Mouse (Mus musculus) cerebellum, adult 8-10 months (tissue): ENCODE measurements around the gene Pias4.
"Not testable (repeated sequence)": the region's sequence is repeated elsewhere in the genome, so short reads cannot be mapped to it uniquely, and the experiment has no call there.

Source experiments
- DNase-seq: peaks from one replicate; pipeline ENCODE4 v3.0.0; 2022

Gene Pias4

DNA sequence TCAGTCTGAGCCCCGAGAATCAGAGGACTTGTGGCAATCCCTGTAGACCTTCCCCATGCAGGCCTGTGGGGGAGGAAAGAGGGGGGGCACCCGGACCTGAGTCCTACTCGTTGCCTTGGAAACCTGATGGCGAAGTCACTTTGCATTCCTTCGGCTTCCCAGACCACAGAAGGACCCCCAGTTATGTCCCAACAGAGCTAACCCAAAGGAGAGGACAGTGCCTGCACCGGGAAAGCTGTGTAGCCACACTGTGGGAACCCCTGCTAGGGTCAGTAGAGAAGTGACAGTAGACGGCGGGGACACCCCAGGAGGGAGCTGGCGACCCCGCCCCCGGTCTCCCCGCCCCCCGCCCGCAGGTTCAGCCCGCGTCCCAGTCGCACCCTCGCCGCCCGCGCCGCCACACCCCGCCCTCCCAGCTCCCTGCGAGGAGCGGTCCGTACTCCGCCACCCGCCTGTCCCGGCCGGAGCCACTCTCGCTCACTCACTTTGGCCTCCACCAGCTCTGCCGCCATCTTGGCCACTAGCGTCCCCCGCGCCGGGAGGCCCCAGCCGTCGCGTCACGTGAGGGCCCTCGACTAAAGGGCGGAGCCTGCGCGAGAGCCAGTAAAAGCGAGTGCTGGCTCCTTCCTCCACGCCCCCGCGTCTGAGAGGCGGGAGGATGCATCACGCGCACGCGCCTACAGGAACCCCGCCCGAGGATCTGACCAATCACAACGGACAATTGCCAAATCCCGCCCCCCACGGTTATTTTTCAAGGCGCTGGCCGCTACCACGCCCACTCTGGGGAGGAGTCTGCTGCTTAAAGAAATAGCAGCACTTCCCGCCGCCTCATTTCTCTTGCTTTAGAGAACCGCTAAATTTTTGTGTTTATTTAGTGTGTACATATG, at the start of gene Pias4:
Pias4 (minus strand) TSS at position 724 of the 887 bp plus-strand sequence.
- DNase-seq = peak; percentile 100

DNA sequence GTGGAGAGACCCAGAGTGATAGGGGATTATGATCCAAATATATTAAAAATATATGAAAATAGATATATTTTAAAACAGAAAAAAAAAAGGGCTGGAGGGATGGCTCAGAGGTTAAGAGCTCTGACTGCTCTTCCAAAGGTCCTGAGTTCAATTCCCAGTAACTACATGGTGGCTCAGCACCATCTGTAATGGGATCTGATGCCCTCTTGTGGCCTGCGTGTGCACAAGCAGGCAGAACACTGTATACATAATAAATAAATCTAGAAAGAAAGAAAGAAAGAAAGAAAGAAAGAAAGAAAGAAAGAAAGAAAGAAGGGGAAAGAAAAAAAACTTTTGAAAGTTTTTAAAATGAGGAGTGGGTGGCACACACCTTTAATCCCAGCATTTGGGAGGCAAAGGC, 49.5 kb upstream of the Pias4 start:
- not testable (repeated sequence) for DNase-seq

DNA sequence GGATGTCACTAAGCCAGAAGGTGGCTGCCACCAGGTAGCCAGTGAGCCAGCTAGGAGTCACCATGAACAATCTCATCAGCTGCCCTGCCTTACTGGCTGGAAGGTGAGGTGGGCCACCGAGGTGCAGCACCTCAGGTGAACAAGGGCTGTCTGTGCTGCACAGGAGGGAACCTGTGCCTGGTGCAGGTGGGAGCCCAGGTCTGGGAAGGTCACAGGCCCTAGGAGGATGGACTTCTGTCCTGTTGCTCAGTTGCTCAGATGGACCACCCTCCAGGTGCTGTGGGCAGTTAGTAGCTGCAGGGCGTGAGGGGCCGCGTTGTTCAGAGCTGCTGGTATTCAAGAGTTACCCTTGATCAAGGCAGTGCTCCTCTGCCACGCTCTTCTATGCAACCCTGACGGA, 49.1 kb upstream of the Pias4 start:
- DNase-seq = no peak

DNA sequence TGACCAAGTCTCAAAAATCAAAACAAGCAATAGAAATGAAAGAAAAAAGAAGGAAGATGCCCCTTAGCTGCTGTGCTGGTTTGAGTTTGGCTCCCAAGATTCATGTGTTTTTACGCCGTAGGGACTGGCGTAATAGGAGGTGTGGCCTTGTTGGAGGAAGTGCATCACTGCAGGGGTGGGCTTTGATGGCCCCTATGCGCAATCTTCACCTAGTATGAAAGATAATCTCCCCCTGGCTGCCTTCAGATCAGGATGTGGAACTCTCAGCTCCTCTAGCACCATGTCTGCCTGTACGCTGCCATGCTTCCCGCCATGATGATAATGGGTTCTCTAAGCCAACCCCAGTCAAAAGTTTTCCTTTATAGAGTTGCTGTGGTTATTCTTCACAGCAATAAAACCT, 48.5 kb upstream of the Pias4 start:
- DNase-seq = no peak

DNA sequence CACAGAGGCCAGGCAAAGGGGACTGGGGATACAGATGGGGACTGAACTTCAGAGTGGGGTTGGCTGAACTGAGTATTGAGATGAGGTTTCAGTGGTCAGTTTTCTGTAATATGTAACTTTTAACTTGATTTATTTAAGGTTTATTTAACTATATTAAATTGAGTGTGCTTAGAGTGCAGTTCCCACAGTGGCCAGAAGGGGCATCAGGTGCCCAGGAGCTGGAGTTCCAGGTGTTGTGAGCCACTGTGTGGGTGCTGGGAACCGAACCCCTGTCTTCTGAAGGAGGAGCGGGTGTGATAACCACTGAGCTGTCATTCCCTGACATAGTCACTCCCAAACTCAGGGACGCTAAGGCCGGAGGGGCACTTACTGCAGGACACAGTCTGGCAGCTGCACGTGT, 42.4 kb upstream of the Pias4 start:
- no peak for DNase-seq

DNA sequence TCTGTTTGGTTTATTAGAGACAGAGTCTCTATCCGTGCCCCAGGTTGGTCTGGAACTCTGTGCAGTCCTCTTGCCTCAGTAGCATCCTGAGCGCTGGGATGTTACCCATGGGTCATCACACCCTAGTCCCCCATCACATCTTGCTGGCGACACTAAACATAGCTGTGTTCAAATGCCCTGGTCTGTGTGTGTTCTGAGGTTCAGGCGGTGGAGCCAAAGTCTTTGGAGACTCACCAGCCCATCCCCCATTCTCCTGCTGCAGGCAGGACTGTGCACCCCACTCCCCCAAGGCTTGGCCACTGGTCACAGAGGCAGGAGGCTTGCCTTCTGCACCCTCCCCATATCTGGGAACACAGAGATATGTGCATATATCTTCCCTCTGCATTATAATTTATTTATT, 36.4 kb upstream of the Pias4 start:
- DNase-seq = no peak

DNA sequence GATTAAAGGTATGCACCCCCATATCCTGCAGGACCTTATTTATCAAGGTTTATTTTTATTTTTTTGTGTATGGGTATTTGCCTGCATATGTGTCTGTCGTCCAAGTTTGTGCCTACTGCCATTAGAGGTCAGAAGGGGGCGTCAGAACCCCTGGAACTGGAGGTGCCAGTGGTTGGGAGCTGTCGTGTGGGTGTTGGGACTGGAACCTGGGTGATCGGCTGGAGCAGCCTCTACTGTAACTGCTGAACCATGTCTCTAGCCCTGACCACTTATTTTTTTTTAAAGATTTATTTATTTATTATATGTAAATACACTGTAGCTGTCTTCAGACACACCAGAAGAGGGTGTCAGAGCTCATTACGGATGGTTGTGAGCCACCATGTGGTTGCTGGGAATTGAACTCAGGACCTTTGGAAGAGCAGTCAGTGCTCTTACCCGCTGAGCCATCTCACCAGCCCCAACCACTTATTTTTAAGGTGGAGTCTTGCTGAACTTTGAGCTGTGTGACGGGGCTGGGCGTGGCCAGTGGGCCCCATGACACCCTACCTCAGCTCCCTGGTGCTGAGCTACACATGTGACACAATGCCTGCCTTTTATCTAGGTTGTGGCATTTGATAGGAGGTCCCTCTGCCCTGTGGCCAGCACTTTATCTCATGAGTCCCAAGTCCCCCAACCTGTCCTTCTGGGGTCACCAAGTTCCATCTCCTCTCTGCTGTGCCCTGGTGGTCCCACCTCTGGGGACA, 35.4 kb upstream of the Pias4 start:
- DNase-seq = no peak

DNA sequence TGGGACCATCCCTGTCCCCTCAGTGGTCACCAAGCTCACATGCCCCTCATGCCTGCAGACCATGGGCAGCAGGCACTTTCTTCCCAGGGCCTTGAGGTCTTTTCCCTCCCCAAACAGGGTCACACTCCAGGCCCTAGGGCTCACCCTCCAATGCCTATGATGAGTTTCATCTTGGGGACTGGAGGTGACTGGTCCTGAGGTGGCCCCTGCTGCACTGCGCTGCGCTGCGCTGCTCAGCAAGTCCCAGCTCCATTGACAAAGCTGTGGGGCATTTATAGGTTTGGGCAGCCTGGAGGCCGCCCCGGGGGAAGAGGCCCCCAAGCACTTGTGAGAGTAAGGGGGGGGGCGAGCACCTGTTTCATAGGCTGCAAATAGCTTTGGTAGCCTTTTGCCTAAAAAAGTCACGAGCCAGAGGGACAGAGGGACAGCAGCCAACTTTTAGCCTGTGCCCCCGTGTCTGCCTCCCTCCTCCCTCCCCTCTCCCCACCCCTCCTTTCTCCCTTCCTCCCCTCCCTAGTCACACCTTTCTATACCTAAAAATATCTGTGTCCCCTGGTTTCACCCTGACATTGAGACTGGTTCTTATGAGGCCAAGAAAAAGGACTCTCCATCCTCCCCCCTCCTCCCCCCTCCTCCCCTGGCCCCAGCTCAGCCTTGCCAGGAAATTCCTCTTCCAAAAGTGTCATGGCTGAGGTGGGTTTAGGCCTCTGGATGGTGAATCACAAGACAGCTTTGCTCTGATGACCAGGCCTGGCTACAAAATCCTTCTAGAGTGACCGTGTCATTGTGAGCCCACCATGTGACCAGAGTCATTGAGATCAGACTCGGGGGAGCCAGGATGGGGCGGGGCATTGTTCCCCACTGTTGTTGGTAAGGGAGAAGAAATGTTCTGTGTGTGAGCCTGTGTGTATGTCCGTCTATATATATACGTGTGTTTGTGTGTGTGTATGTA, 34.4 kb upstream of the Pias4 start, which contains the start of gene Nmrk2:
Nmrk2 (minus strand) TSS at position 245 of the 952 bp plus-strand sequence.
- DNase-seq = no peak

DNA sequence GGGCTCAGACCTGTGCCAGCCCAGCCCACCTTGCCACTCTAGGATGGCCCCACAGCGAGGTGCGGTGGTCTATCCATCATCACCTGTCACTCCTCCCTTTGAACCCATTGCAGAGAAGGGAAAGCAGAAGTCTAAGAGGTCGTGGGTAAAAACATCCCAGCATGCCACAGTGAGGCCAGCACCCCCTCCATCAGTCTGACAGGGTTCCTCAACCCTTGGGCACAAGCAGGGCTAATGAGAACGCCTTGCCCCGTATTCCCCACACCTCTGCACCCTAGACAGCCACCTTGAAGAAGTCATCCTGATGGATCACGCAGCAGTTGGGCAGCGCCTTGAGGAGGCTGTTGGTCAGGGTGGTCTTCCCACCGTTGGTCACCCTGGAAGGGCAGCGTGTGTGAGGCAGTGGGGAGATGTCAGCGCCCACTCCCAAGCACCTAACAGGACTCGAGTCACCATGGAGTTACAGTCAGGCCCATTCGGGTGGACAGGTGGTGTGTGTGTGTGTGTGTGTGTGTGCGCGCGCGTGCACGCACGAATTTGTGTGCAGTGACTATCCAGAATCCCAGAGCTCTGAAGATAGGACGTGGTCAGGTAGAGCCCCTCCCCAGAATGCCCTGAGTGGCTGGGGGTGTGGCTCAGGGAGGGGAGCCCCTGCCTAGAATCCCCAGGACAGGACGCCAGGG, 33.0 kb upstream of the Pias4 start:
- DNase-seq = no peak

DNA sequence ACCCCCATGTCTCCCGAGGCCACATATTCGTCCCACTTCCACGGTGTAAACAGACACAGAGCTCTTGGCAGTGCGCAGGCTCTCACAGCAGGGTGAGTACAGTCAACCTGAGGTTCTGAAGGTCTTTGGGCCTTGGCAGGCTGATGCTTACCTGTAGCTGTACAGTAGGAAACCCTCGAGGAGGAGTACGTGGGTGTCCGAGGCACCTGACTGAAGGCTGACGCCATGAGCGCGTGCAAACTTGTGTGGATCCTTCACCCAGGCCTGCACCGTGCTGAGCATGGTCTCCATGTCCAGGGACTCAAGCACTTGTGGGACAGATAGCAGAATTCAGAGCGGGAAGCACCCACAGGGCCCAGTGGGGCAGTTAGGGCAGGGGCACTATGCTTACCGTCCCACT, 32.4 kb upstream of the Pias4 start:
- DNase-seq = no peak

DNA sequence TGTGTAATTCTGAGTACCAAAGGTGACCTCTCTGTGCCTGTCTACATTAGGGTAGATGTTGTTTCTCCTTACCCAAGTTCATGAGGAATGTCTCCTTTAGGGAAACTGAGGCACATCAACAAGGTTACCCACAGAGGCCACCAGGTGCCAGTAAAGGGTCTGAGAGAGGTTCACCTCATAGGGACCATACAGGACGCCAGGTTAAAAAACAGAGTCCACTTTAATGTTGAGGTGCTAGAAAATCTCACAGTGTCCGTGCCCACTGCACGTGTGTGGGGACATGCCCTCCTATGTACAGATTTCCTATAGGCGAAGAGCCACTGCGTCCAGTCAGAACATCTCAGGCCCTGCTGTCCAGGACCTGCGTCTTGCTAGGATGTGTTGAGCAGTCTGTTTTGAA, 31.3 kb upstream of the Pias4 start:
- DNase-seq = no peak

DNA sequence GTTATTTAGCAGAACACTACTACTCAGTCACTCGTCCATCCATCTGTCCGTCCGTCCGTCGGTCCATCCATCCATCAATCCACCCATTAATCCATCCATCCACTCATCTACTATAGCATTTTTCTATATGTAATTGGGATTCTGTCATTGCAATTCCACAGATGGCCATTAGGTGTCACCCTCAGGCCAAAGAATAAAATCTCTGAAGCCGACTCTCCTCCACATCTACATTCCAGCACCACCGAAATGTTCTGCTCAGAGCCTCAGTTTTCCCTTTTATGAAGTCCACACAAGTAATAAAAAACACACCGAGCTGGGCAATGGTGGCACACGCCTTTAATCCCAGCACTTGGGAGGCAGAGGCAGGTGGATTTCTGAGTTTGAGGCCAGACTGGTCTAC, 30.5 kb upstream of the Pias4 start:
- DNase-seq = peak; percentile 79

DNA sequence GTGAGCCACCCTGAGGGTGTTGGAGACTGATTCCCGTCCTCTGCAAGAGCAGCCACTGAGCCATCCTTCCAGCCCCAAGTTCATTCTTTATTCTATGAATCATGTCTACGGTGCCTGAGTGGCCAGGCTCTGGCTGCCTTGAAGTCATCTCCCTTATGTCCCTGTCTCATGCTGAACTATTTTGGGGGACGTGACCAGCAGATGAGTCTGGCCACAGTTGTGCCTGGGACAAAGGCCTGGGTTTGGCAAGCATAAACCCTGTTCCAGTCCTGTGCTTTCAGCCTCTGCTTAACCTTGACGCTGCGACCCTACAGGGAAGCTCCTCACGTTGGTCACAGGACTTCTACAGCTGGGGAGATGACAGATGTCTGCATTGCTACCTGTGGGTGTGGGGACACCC, 29.6 kb upstream of the Pias4 start:
- no peak for DNase-seq

DNA sequence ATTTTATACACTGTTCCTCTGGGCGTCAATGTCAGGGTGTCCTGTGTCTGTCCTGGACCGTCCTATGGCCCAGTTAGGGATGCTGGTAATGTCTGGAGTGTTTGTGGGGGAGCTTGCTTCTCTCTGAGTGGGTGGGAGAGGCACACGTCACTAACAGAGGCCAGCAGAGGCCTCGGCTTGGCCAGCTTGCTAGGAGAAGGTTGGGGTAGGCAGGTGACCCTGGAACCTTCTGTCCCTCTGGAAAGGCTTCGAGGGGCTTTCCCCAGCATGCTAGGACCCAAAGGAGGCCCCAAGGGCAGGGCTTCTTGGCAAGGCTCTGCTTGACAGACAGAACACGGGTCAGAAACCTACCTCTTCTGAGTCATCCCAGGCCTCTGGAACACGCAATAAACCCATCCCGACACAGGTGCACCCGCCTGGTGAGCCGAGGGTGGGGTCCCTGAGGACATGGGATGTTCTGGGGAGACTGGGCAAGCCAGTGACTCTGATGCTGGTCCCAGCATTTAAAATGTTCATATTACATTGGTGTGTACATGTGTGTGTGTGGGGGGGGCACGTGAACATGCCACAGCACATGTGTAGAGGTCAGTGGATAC, 28.8 kb upstream of the Pias4 start:
- DNase-seq = no peak

DNA sequence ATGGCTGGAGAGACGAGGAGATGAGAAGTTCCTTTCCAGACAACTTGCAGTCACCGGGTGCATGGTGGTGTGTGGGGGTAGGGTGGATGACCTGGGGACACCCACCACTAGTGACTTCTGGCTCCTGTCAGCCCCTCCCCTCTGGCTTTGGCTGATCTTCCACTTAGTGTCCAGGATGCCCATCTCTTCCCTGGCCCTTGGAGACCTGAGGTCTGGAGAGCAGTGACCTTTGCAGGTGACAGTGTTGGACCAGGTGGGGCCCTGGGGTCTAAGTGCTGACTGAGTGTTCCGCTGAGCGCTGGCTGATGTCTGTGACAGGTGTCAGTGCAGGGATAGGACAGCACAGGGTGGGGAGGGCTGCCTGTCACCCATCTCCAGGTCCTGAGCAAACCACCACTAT, 27.6 kb upstream of the Pias4 start:
- DNase-seq = no peak

DNA sequence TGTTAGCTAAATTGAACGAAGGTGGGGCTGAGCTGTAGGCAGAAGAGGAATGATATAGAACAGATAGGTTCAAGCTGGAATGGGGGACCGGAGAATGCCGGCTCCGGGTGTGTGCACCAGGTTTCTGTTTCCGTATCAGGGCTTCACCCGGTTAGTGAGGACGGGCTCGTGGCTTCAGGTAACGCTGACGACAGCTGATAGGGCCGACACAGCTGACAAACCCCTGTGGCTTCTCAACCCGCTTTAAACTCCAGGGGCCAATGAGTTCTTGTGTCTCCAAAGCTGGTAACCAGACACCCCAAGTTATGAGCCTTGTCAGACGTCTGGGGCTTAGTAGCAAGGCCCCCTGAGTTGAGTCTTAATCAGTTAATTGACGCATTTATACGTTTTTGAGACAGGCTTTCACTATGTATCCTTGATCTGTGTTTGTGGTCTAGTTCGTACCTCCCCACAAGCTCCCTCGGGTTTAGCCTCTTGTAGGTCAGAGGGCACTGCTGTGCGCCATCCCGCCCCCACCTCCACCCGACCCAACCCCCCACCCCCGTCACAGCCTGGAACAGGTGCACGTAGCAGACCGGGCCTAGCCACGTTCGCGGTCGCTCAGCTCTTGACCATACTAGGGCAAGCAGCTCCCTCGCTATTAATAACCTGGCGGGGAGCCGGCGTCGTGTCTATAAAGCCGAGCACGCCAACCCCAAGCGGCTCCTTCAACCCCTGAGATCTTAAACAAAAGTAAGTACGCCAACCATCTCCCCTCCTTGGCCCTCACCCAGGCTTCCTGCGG, 26.5 kb upstream of the Pias4 start:
- DNase-seq = peak; percentile 49

DNA sequence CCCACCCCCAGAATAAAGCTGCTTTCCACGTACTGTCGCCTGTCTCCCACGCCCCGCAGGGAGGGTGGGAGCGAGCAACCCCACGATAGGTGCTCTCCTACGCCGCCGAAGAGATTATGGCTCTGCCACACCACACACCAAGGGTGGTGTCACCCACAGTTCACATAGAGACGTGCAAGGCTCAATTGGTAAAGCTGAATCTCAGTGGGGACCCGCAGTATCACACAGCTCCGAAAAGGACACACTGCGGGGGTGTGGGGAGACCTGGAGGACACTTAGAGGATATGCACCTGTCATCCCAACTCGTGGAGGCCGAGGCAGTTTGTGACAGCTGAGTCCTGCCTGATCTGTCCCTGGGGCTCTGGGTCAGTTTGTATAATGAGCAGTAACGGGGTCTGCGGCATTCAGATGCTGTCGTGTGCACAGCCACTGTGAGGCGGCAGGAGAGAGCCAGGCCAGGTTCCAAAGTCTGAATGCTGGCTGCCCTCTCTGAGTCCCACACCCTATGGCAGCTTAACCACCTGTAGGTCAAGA, 25.3 kb upstream of the Pias4 start:
- peak; percentile 64 for DNase-seq

DNA sequence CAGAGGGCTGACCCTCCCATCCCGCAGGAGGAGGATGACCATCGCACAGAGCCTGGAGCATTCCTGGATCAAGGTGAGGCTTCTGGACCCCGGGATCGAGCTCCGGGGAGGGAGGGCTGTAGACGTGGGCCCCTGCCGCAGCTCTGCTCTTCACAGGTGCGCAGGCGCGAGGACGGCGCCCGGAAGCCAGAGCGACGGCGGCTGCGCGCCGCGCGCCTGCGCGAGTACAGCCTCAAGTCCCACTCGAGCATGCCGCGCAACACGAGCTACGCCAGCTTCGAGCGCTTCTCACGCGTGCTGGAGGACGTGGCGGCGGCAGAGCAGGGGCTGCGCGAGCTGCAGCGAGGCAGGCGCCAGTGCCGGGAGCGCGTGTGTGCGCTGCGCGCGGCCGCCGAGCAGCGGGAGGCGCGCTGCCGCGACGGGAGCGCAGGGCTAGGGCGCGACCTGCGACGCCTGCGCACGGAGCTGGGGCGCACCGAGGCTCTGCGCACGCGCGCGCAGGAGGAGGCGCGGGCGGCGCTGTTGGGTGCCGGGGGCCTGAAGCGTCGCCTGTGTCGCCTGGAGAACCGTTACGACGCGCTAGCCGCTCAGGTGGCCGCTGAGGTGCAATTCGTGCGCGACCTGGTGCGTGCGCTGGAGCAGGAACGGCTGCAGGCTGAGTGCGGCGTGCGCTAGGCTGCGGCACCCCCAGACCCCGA, 24.7 kb upstream of the Pias4 start:
- DNase-seq = peak; percentile 87

DNA sequence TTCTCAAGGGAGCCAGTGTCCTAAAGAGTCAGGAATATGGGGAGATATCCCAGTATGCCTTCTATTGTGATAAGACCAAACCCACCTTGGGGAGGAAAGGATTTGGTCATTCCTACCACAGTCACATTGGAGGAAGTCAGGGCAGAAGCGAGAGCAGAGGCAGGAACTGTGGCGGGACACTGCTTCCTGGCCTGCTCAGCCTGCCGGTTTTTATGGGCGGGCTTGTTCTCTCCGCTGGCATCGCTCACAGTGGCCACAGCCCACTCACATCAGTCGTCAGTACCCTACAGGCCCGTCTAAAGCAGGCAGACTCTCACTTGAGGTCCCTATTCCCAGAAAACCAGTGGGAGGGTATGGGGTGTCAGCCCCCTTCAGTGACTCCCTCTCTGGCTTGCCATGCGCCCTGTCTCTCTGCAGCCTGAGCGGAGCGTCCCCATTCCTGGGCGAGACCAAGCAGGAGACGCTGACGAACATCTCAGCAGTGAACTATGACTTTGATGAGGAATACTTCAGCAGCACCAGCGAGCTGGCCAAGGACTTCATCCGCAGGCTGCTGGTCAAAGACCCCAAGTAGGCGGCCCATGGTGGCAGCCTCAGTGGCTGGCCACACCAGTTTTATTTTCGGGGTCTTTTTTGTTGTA, 23.7 kb upstream of the Pias4 start:
- DNase-seq = no peak

DNA sequence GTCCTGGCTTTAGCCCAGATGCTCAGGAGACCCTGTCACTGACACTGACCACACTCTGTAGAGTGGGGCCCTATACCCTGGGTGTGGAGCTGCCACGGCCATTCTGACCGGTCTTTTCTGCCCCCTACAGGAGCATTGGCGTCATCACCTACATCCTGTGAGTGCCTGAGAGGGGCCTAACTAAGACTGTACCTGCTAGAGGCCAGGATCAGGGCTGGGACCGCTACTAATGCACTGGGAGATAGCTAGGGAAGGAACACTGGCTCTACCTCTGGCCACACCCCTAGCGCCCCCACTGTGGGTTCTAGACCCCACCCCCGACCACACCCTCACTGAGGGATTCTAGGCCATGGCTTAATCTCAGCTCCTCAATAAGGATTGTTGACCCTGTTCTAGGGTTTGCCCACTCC, 23.2 kb upstream of the Pias4 start:
- no peak for DNase-seq
